Mouse (Mus musculus): ENCODE results near the gene 2210011C24Rik.

Gene 2210011C24Rik

DNA sequence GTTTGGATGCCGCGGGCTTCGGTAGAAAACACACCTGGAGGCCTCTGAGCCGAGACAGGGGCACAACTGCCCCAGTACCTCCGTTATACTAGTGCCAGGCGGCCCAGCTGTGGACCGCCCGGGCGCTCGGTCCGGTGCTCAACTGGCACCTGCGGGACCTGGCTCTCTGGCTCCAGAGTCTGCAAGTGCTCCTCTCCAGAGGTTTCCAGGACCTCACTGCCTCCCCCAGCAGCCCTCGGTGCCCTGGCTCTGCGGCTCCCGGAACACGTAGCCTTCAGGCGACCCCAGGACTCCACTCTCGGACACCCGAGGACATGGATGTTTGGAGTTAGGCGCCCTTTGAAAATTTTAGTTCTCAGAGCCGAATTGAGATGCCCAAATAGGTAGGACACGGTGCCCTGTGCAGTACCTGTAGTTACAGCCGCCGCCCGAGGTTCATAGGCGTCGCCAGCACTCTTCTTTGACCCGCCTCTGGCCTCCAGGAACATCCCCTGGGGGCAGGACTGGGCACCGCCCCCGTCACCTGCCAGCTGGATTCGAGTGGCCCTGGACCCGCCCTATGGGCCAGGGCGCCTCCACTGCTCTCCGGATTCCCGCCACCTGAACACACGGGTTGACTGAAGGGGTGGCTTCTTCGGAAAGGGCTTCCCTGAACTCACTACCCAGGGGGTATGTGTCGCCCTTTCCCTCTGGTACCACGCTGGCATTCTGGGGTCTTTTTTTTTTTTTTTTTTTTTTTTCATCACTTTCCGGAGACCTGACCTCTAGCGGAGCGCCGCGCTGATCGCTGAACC, at the start of gene 2210011C24Rik:
2210011C24Rik (minus strand) TSS at position 467 of the 794 bp plus-strand sequence.
- DNase-seq = no peak

DNA sequence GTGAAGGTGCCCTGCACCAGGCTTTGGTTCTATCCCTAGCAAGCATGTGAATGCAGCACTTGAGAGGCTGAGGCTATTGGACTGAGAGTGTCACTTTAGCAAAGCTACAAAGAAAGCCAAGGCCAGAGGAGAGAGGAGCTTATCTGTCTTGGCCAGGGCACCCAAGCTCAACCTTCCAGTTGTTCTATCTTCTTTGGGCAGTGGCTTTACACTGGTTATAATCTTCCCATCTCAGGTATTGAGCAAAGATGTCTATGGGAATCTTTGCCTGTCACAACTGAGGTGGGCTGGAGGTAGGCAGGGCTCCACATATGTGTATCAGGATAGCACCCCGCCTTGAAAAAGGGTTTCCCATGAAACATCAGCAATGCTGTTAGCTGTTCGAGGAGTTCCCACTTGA, 48.3 kb upstream of the 2210011C24Rik start:
- DNase-seq = no peak

DNA sequence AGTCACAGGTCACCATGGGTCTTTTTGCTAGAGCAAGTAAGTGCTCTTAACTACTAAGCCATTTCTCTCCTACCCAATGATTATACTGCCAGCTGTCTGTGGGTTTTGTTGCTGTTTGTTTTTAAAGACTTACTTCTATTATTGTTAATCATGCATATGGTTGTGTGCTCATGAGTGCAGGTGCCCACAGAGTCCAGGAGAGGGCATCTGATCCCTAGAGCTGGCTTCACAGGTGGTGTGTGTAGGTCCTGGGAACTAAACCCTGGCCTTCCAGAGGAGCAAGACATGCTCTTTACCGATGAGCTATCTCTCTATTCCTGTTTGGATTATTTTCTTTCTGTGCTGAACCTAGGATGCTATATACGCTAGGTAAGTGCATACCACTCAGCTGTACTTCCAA, 47.3 kb upstream of the 2210011C24Rik start:
- no peak for DNase-seq

DNA sequence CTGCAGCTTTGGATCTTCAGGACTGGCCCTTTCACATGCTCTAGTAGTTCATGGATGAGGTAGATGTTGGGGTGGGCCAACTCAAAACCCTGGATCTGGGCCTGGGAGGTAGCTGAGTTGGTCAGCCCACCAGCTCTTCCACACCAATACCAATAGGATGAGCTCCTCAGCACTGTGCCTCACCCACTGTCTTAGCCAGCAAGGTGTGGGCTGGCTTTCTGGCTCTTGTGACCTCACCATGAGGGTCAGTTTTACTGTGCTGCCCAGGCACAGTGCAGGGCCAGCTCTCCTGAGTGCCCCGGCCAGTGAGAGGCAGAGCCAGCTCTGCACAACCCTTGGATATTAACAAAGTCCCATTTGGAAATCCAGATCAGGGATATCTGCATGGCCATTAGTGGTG, 45.9 kb upstream of the 2210011C24Rik start:
- DNase-seq = no peak

DNA sequence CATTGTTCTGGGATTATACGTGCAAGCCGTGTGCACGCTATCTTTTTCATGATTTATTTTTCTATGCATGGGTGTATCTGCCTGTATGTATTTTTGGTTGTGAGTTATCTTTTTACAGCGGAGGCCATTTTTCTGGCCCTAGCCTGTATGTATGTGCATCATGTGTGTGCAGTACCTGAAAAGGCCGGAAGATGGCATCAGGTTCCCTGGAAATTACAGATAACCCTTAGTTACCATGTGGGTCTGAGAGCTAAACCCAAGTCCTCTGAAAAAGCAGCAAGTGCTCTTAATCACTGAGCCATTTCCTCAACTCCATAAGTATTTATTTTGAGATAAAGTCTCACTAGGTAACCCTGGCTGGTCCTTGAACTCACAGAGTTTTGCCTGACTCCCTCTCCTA, 41.3 kb upstream of the 2210011C24Rik start:
- DNase-seq = no peak

DNA sequence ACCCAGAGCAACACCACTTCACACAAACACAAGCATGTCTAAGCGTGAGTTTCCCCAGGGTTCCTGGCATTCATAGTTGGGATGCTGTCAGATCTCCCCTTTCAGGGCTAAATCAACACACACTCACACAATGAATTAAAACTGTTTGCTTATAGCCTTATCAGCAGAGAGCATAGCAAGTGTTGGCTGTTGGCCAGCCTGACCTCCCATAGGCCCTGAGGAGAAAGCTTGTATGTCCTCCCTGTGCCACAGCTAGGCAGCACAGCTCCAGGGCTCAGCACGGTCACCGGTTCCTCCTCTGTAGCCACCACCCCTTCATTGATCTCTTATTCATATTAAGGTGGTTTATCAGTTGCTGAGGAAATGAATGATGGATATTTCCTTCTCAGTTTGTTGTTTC, 40.8 kb upstream of the 2210011C24Rik start:
- no peak for DNase-seq

DNA sequence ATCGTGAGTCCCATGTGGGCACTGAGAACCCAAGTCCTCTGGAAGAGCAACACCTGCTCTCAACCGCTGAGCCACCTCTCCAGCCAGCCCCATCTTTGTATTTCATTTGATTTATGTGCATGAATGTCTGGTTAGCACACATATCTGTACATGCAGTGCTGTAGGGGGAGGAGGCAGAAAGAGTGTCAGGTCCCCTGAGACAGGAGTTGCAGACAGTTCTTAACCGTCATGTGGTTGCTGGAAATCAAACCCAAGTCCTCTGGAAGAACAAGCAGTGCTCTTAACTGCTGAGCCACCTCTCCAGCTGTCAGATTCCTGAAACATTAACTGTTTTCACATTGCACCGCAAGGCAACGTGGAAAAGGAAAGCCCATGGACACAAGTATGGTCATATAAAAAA, 36.2 kb upstream of the 2210011C24Rik start:
- DNase-seq = no peak

DNA sequence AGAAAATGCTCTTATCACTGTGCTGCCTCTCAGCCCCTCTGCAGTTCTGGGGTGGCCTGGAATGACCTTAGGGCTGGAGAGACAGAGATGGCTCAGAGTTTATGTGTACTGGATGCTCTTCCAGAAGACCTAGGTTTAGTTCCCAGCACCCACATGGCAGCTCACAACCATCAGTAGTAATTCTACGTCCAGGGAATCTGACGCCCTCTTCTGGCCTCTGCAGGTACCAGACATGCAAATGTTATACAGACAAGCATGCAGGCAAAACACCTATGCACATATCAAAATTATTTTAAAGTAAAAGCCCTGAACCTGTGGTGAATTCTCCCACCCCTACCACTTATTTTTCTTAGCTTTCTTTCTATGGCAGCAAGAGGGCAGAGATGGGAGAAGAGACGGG, 34.5 kb upstream of the 2210011C24Rik start:
- no peak for DNase-seq

DNA sequence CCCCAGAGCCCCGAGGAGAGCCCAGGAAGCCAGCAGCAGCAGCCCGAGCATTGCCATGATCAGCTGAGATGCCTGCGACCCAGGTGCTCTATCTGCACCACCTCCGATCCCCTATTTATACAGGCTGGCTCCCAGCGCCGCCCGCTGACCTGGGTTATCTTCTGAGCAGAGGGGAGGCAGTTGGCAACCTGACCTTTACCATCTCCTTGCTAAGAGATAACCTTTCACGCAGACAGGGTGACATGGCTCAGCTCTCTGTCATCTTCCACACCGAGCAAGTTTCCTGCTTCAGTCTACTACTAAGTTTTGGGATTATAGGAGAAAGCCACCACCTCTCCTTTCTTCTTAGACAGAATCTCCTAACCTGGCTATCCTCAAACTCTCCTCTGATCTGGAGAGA, 32.9 kb upstream of the 2210011C24Rik start, which contains the start of gene Rln3:
Rln3 (minus strand) TSS at position 101 of the 400 bp plus-strand sequence.
- no peak for DNase-seq

DNA sequence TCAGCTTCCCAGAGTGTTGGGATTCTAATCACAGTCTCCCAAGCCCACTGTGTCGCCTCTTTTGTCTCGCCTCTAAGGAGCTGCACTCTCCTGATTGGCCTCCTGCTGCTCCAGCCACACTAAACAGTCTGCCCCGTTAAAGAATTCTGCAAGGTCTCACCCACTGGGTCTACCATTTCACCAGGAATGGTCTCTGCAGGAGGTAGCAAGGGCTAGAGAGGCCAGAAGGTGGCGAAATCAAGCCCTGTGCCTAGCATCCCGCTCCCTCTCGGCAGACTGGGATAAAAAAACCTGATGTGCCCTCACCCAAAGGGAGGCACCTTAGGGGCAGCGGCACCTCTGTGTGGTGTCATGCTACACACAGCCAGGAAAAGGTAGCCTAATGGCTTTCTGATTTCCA, 32.1 kb upstream of the 2210011C24Rik start:
- no peak for DNase-seq

DNA sequence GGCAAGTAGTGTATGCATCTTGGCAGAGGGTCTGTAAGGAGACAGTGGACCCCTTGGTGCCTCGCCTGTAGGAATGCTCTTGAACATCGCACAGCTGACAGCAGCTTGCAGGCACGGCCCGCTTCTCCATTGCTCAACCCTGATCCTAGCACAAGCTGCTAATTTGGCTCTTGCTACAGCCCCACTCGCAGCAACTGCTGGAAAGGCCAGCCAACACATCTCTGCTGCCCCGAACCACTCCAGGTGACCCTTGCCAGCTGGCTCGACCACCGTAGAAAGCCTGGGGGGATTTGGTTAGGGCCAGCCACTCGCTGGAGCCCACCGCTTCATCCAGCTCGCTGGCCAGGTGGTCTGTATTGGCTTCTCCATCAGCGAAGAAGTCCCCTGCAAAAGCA, 31.0 kb upstream of the 2210011C24Rik start:
- DNase-seq = no peak

DNA sequence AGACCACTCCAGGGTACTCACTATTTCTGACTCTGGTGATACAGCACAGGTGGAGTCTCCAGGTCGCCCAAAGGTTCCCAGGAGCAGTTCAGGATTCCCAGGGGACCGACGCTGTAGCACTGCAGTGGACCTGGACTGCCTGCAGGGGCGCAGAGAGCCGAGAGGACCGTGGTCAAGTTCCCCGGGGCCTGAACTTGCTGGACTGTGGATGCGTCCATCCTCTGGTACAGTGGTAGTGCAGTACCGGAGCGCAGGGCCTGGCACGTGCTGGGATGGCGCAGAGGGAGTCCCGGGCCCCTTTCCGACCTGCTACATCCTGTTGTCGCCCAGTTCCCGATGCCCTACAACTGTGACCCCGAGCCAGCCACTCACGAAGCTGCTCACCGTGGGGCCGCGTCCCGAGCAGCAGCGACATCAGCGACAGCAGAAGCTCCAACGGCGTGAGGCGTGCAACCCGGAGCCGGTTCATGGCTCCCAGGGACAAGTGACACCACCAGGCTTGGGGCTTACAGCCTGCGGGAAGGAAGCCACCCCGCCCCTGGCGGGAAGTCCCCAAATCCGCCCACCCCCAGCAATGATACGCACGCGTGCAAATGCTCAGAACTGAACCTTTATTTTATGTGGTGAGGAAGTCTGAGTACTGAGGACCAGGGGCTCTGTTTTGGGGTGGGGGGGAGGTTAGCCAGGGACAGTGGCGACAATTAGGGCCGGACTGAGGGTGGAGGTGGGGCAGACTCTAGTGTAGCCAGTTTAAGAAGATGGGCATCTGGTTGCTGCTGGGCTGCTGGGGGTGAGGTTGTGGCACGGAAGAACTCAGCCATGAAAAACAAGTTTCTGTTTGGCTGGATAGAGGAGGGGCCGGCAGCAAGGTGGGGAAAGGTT, 30.3 kb upstream of the 2210011C24Rik start, which contains the start of gene Il27ra:
Il27ra (minus strand) TSS at position 524 of the 882 bp plus-strand sequence.
- DNase-seq = no peak

DNA sequence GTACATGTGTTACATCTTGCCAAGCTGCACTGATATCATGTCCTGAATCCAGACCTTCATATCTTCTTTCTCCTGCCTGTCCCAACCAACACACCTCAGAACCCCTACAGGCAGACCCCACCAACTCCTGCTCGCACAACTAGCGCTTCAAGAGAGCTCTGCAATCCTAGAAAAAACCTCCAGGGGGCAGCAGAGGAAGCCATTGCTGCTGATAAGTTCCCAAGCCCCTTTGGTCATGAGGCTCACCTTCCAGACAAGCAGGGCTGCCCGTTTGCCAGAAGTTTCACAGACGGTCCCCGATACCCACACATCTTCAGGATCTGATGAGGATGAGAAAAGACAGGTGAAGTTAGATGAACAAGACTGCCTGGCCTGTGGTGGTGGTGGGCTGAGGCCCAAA, 27.1 kb upstream of the 2210011C24Rik start:
- DNase-seq = peak; percentile 52

DNA sequence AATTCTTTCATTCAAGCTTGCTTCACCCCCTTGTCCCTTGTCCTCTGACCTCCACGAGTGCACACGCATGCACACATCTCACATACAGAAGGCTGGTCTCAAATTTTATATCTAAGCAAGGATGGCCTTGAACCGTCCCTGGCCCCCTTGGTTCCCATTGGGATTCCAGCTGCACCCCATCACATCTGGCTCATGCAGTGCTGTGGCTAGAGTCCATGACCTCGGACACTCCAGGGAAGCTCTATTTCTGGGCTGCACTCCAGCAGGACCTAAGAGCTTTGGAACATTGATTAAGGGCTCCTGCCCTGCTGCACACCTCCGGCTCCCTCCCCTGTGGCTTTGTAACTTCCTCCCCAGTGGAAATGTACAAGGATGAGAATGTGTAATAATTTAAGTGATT, 26.0 kb upstream of the 2210011C24Rik start:
- DNase-seq = no peak

DNA sequence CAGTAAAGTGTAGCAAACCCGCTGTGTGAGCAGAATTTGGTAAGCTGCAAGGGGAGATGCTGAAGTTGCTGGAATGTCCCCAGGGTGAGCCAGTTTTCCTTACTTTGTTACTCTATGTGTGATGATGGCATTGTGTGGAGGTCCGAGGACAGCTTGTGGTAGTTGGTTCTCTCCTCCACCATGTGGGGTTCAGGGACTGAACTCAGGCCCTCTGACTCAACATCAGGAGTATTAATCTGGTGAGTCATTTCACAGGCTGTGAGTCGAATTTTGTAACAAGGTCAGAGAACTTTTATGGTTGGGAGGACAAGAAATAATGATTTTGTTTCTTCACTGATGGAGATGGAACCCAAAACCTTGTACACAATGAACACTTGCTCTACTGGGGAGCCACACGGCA, 20.8 kb upstream of the 2210011C24Rik start:
- DNase-seq = no peak

DNA sequence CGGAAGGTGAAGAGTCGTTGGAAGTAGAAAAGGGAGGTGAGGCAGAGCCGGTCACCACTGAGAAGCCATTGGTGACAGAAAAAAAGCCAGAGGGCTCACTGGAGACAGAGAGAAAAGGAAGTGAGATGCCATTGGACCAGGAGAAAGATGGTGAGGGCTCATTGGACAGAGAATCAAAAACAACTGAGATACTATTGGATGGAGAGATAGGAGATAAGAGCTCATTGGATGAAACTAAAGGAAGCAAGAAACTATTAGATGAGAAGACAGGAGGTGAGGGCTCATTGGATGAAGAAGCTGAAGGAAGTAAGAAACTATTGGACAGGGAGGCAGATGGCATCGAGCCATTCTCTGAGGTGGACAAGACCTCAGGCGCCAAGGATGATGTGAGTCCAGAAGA, 17.3 kb upstream of the 2210011C24Rik start:
- DNase-seq = no peak

DNA sequence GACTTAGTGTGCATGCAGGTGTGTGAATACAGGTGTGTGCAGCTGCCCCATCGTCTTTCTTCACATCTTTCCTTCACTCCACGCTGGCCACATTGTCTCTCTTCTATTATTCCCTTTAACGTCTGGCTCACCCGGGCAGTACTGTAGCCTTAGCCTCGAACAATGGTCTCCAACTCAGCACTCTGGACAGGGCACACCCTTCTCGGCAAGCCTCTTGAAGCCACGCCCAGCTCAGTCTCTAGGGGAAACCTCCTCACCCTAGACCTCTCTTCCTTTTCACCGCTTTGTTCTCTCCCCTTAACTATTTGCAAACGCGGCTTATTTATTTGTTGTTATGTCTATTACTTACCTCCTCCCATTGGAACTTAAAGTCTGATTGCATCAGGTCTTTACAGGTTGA, 15.5 kb upstream of the 2210011C24Rik start:
- no peak for DNase-seq

DNA sequence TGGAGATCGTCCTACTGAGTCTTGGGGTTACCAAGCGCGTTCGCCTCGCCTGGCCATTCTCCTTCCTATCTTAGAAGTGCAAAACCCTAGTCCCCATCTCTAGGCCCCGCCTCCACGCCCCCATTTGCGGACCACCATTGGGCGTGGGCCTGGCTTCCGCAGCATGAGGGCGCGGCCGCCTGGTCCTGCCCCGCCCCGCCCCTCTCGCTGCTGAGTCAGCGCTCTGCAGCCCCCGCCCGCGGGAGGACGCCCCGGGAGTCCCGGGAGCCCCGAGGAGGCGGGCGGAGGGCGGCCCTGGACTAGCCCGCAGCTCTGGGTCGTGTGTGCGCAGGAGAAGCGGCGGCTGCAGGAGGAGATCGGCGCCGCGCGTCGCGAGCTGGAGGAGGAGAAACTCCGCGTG, 13.9 kb upstream of the 2210011C24Rik start:
- DNase-seq = no peak

DNA sequence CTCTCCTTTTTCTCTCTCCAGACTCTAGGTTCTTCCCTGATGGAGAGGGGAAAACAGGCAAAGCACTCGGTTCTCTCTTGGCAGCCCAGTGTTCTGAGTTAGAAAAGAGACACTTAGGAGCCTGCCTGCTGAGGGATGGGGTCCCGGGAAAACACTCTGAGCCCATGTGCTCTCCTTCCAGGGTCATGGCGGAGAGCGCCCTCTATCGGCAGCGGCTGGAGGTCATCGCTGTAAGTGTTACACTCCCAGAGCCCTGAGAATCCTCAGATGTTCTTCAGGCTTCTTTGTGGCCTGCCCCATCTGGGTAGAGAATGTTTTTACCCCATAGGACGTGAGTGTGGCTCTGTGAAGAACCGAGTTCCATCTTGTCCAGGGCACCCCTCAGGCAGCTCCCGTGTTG, 12.2 kb upstream of the 2210011C24Rik start:
- DNase-seq = no peak

DNA sequence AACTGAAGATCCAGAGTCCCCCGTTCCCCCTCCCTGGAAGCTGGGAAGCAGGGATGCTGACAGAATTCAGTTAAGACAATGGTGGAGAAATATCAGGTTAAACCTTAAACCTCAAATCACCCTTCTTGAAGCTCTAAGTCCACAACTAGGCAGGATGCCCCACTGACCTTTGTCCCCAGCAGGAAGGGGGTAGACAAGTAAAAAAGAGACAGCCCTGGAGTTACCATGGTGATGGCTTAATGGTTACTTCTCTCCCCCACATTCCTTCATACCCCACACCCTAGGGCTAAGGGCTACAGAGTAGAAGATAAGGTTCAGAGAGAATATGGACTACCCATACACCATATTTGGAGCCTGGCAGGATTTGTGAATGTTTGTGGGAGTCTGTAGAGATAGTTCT, 11.7 kb upstream of the 2210011C24Rik start:
- DNase-seq = no peak

DNA sequence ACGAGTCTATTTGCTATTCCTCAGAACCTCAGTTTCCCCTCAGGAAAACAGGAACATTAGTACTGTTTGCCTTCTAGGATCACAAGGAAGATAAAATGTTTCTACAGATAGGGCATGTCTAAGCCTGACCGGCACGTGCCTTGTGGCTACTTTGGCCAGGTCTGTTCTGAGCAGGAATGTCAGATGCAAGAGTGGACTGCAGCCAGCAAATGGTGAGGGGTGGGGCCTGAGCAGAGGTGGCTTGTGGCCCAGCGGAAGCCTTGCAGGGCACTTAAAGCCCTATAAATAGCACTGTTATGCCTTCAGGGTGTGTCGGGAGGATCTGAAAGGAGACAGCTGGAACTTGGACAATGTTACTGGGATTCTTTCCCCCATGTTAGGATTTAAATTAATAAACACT, 11.1 kb upstream of the 2210011C24Rik start:
- no peak for DNase-seq

DNA sequence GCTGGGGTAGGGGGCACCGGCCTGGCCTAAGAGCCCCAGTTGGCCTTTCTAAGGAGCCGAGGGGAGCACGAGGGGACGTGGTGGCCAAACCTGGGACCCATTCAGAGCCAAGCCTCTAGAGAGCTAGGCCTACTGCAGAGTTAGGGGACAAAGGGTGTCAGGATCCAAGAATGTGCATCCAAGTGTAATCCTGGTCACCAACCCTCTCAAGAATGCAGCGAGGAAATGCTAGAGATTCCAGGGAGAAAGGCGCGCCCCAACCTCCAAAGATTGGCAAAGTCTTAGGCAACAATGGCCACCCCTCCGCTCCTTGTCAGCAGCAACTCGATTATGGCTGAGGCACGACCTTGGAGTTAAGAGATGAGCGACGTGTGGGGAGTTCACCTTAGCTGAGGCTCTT, 9.6 kb upstream of the 2210011C24Rik start:
- no peak for DNase-seq

DNA sequence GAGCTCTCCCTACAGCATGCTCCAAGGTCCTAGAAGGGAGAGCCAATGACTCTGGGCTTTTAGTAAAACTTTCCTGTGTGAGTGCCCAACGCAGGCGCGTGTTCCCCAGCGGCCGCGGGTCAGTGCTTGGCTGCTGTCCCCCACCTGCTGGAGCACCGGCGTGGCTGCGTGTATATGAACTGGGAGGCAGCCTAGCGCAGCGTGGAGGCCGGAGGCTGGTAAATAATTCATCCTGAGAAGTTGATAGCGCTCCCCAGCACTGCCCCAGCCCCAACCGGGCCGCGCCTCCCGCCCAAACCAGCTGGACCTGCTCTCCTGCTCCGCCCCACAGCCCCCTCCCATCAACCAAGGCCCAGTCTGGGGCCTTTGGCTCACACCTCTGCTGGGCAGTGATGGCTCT, 9.1 kb upstream of the 2210011C24Rik start, which contains the start of gene Palm3:
Palm3 (plus strand) TSS at position 376 of the 400 bp plus-strand sequence.
- DNase-seq = no peak

DNA sequence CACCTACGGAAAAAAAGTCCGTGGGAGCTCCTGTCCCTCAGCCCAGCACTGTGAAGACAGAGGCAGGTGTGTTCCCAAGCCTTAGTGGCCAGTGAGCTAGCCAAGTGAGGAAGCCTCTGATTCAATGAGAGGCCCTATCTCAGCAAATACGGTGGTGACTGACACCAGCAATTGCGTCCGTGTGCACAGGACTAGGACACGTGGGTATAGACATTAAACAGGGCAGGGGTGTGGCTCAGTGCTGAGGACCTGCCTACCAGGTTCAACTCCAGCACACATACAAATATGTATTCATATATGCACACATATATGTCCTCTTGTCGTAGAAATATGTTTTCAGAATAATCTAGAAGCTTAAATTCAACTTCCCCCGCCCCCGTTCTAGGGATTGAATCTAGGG, 7.8 kb upstream of the 2210011C24Rik start:
- DNase-seq = no peak

All from layer of hippocampus, adult 9-11 months (tissue).